Mouse (Mus musculus): ENCODE measurements around the gene Tmem207. TPM values are rescaled to one million over a fixed set of nuclear protein-coding genes. Genes with fewer than 3 reads are reported as not detected.

The Tmem207 gene
- total RNA-seq, 2 experiments from 2014 or later = not detected

DNA sequence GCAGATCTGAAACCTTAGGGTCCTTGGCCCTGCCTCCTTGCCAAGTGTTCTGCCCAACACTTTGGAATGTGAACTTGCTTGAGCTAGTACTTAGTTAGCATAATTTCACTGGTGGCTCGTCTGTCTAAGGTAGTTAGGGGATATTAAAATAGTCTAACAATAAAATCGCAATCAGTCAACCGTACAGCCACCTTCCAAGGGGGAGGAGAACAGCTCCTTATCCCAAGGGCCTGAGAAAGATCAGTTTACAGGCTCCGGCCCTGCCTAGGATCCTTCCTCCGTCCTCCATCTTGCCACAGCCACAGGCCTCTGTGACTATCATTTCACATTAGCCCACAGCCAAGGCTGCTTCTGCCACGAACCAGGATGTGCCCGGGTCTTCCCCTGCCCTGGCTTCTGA lies 63.7 kb downstream of the Tmem207 start, which contains the start of gene Cldn16:
Gene Cldn16, plus strand, starts transcription at position 301 of the 400 bp plus-strand sequence.
- no peak for DNase-seq (ENCODE audit: low spot score in 2 of 2)

GRCm38 (mm10) chr16:26456182-26456581 lies 70.4 kb downstream of the Tmem207 start:
- no peak for DNase-seq (ENCODE audit: low spot score in 2 of 2)

- no peak for DNase-seq (ENCODE audit: low spot score in 2 of 2)
Measured at GRCm38 (mm10) chr16:26454163-26454562, 72.4 kb downstream of the Tmem207 start.

Other genes starting within 250 kb of the Tmem207 start
- gene Cldn1, start 154.9 kb downstream of the Tmem207 start, total RNA-seq (2021) = 1 to 10 TPM; 5.0 to 9.4 TPM
- gene Cldn16, start 63.6 kb downstream of the Tmem207 start, total RNA-seq (2021) = not detected
- 1 to 10 TPM; 3.0 to 9.5 TPM for gene Il1rap, start 54.9 kb upstream of the Tmem207 start, total RNA-seq (2021)